Mouse (Mus musculus) stomach, postnatal 0 days (tissue): Measurements from ENCODE around the gene Mex3b. TPM values are rescaled to one million over a fixed set of nuclear protein-coding genes. Genes with fewer than 3 reads are reported as not detected.

ENCODE experiments used
- ATAC-seq: fragments of 200-750 bp; cut with Nextera tagmentation; 2 replicates; pipeline ENCODE4 v1.8.0; 2017; ENCODE audit not compliant: low FRiP score, low TSS enrichment
- DNase-seq: peaks from one replicate; pipeline ENCODE4 v3.0.0-alpha.2; 2016; ENCODE audit warnings: low spot score
- H3K27ac ChIP-seq: fragments of 300-500 bp; sonication (generic); replicated peaks from 2 replicates; pipeline ENCODE4 v1.5.1; 2014; ENCODE audit warnings: mild to moderate bottlenecking, control low read depth
- H3K27me3 ChIP-seq: fragments of 300-500 bp; sonication (generic); 2 replicates; pipeline ENCODE4 v1.6.1; 2014; ENCODE audit warnings: low read length; ENCODE audit not compliant: control insufficient read depth, insufficient read depth
- H3K36me3 ChIP-seq: fragments of 300-500 bp; sonication (generic); 2 replicates; pipeline ENCODE4 v1.6.1; 2014; ENCODE audit warnings: low read length, mixed read lengths; ENCODE audit not compliant: control insufficient read depth, insufficient read depth
- H3K4me1 ChIP-seq: fragments of 300-500 bp; sonication (generic); replicated peaks from 2 replicates; pipeline ENCODE4 v1.6.1; 2014; ENCODE audit warnings: antibody characterized with exemption; ENCODE audit not compliant: control insufficient read depth, insufficient read depth
- H3K4me2 ChIP-seq: fragments of 300-500 bp; sonication (generic); replicated peaks from 2 replicates; pipeline ENCODE4 v1.6.1; 2014; ENCODE audit warnings: low read depth, mild to moderate bottlenecking, control low read depth, moderate library complexity
- H3K4me3 ChIP-seq: fragments of 300-500 bp; sonication (generic); 2 replicates; pipeline ENCODE4 v1.5.1; 2014; ENCODE audit warnings: low read depth, low read length, control low read depth
- H3K9ac ChIP-seq: fragments of 300-500 bp; sonication (generic); 2 replicates; pipeline ENCODE4 v1.6.1; 2014; ENCODE audit warnings: mild to moderate bottlenecking, low read length, control low read depth, mixed read lengths
- H3K9me3 ChIP-seq: fragments of 300-500 bp; sonication (generic); 2 replicates; pipeline ENCODE4 v1.6.1; 2016; ENCODE audit warnings: low read length; ENCODE audit not compliant: control insufficient read depth
- CTCF ChIP-seq: IDR thresholded peaks from 2 replicates; pipeline ENCODE4 v1.5.1; 2016; ENCODE audit warnings: antibody characterized with exemption, low read depth, mild to moderate bottlenecking, moderate library complexity
- EP300 ChIP-seq: optimal IDR thresholded peaks from 2 replicates; pipeline ENCODE3; 2016; ENCODE audit warnings: antibody characterized with exemption
- WGBS: fragments of 180-500 bp; shearing (Covaris S2); extraction: QIAGEN DNeasy Blood & Tissue Kit; methylation state at CpG from one replicate; pipeline ENCODE4 v1.1.7; 2014; 5-methylcytosine and 5-hydroxymethylcytosine counted together
- polyA plus RNA-seq: library from polyadenylated mRNA; unstranded; fragments of >200 nt; fragmentation: Nextera tagmentation; extraction: Ambion mirVana; gene quantifications from 2 replicates; pipeline ENCODE4 v1.2.1, GENCODE M21; 2015

The Mex3b gene
- 2.3 and 2.8 TPM in 2 replicates for polyA plus RNA-seq

DNA sequence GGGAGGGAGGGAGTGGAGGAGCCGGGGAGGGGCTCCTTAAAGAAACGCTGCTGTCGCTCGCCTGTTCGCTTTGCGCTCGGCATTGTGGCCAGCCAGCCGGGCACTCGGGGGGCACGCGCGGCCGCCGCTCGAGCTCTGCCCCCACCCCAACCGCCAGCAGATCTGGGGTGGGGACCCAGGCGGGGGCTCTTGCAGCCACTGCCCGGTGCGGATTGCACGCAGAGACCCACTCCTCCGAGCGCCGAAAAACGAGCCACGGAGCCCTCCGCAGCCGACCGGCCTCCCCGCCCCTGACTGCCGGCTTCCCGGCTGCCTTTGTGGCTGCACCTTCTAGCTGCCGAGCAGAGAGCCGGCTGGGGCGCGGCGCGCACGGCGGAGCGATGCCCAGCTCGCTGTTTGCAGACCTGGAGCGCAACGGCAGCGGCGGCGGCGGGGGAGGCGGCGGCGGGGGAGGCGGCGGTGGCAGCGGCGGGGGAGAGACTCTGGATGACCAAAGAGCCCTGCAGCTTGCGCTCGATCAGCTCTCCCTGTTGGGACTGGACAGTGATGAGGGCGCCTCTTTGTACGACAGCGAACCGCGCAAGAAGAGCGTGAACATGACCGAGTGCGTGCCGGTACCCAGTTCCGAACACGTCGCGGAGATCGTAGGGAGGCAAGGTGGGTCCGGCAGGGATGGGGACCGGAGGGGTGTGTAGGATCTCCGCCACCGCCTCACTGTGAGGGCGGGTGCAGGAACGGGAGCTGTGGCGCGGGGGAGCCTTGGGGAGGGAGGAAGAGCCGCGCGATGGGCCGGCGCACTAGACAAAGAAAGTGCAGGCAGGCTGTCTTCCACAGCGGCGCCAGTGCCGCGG is at the start of gene Mex3b:
TSS of gene Mex3b (plus strand) at position 63 of the 851 bp plus-strand sequence.
- DNase-seq (peak; percentile 75), ATAC-seq (peak; percentile 19; the same call in 1 of the 2 replicates)
- peak within 1 kb of the TSS; percentile 72 for H3K4me2 ChIP-seq
- TF ChIP-seq CTCF (no peak), EP300 (no peak)
- no peaks in the 10 kb centered on the region for H3K36me3 ChIP-seq
- H3K27ac ChIP-seq: peak within 1 kb of the TSS; percentile 95
- no peaks in the 10 kb centered on the region for H3K9me3 ChIP-seq
- under 1% methylated on average over 79 of the region's 87 CpGs for WGBS
- H3K4me1 ChIP-seq: peaks cover 9% of the 10 kb centered on the region; the same call in 1 of the 2 replicates
- H3K9ac ChIP-seq: peak within 1 kb of the TSS; percentile 77
- no peaks in the 10 kb centered on the region for H3K27me3 ChIP-seq
- peak within 1 kb of the TSS; percentile 74 for H3K4me3 ChIP-seq

DNA sequence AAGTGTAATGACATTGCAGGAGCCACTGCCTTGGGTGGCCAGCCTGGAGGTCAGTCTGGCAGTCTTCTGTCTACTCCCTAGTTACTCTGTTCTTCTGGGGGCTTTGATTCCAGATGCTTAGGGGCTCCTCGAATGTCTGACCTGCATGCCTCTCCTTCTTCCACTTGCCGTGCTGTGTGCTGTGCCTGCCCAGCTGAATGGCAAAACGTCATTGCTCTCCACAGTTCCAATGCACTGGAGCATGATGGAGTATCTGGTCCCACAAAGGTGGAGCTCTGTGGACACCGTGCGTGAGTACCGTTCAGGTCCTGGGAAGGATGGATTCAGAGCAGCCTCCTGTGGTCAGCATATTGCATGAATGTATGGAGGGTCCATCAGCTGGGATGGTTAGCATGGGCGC is 47.6 kb upstream of the Mex3b start:
- H3K9ac ChIP-seq: no peak overlapping the region
- no peaks in the 10 kb centered on the region for H3K9me3 ChIP-seq
- no peak overlapping the region for H3K4me3 ChIP-seq
- H3K4me1 ChIP-seq: no peaks in the 10 kb centered on the region
- WGBS: 92% methylated on average over 7 of the region's 7 CpGs
- DNase-seq: no peak
- no peak overlapping the region for H3K27ac ChIP-seq
- H3K27me3 ChIP-seq: no peaks in the 10 kb centered on the region
- no peak for ATAC-seq
- no peaks in the 10 kb centered on the region for H3K36me3 ChIP-seq
- no peak overlapping the region for H3K4me2 ChIP-seq
- TF ChIP-seq EP300 (no peak), CTCF (no peak)

DNA sequence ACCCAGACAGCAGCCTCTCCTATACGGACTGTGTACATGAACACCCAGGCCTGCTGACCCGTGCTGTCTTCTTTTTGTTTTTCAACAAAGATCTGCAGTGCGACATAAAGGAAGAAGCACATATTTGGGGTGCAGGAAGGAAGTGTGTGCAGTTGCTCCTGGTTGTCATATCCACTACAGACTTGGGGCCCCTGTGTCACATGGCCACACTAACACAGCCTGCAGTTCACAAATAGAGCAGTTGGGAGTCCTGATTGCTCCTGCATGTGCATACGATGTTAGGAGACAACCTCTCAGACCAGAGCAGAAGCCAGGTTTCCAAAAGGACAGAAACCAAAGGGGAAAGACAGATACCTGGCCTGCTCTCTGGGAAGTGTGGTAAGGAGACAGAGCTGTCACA is 46.5 kb upstream of the Mex3b start:
- Histone ChIP-seq H3K4me2 (no peak overlapping the region), H3K9ac (no peak overlapping the region), H3K27me3 (no peaks in the 10 kb centered on the region), H3K36me3 (no peaks in the 10 kb centered on the region), H3K27ac (no peak overlapping the region), H3K9me3 (no peaks in the 10 kb centered on the region), H3K4me1 (no peaks in the 10 kb centered on the region), H3K4me3 (no peak overlapping the region)
- no peak for ATAC-seq
- WGBS: 58% methylated on average over 4 of the region's 4 CpGs
- TF ChIP-seq EP300: no peak
- no peak for TF ChIP-seq CTCF
- no peak for DNase-seq

DNA sequence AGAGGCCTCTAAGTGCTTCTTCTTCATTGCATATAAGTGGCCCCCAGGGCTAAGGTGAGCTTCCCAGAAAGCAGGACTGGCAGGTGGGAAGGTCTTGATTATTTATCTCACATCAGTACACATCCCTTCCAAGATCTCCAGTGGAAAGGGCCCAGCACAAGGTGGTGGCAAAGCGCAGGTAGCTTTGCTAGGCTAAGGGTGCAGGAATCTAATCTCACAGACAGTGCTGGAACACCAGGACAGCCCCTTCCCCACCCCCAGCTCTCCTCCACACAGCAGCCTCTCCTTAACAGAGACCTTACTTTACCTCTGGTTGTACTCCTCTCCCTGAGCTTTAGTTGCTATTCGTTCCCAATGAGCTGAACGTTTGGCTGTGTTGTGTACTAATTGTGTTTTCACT is 45.6 kb upstream of the Mex3b start:
- 77% methylated on average over 3 of the region's 3 CpGs for WGBS
- Histone ChIP-seq H3K27ac (no peak overlapping the region), H3K4me2 (no peak overlapping the region), H3K36me3 (no peaks in the 10 kb centered on the region), H3K27me3 (no peaks in the 10 kb centered on the region), H3K4me1 (no peaks in the 10 kb centered on the region), H3K4me3 (no peak overlapping the region), H3K9ac (no peak overlapping the region), H3K9me3 (no peaks in the 10 kb centered on the region)
- no peak for DNase-seq
- ATAC-seq: no peak
- TF ChIP-seq EP300: no peak
- TF ChIP-seq CTCF: no peak

DNA sequence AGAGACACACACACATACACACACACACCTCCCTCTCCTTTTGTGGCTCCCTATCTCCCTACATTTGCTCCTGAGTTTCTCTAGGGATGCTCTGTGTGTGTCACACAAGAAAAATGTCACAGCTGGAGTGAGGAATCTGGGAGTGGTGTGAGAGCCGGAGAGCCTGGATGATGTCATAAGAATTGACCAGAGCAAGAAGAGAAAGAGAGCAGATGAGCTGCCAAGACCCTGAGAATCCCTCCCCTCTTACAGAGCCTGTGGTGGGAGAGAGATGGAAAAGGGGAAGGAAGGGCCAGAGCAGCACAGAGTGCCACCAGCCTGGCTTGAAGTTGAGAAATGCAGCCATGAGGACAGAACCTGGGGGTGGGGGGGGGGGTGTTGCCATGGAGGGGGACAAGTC is 44.6 kb upstream of the Mex3b start:
- no peak for TF ChIP-seq CTCF
- TF ChIP-seq EP300: no peak
- H3K9ac ChIP-seq: no peak overlapping the region
- ATAC-seq (no peak; the same call in 1 of the 2 replicates), DNase-seq (no peak)
- no peak overlapping the region for H3K4me2 ChIP-seq
- no peaks in the 10 kb centered on the region for H3K4me1 ChIP-seq
- H3K9me3 ChIP-seq: no peaks in the 10 kb centered on the region
- 13% methylated on average over 1 of the region's 1 CpGs for WGBS
- no peak overlapping the region for H3K27ac ChIP-seq
- no peak overlapping the region for H3K4me3 ChIP-seq
- H3K27me3 ChIP-seq: no peaks in the 10 kb centered on the region
- no peaks in the 10 kb centered on the region for H3K36me3 ChIP-seq

DNA sequence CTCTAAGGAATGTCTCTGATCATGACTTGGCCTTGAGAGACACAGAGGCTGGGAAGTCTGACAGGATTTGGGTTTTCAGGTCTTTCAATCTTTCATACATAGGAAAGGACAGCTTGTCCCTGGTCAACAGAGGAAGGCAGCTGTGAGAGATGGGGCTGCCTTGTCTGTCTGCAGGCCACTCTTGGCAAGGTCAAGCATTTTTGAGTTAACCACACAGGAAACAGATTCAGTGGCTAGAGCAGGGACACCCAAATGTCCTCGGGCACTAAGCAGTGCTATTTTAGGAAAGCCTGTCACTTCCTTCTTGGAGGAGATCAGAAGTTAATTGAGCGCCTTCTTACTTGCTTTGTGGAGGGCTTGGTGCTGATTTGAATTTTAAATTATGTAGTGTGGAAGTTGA is 38.9 kb upstream of the Mex3b start:
- TF ChIP-seq EP300: no peak
- TF ChIP-seq CTCF: no peak
- no peaks in the 10 kb centered on the region for H3K36me3 ChIP-seq
- no peak for DNase-seq
- no peak overlapping the region for H3K4me3 ChIP-seq
- H3K9me3 ChIP-seq: no peaks in the 10 kb centered on the region
- H3K27me3 ChIP-seq: no peaks in the 10 kb centered on the region
- 42% methylated on average over 2 of the region's 2 CpGs for WGBS
- no peak overlapping the region for H3K9ac ChIP-seq
- ATAC-seq: no peak
- H3K27ac ChIP-seq: no peak overlapping the region
- no peak overlapping the region for H3K4me2 ChIP-seq
- no peaks in the 10 kb centered on the region for H3K4me1 ChIP-seq
